Mouse (Mus musculus) hindbrain, embryonic 15.5 days (tissue): Measurements from ENCODE around the gene Atxn7l1. TPM values are rescaled to one million over a fixed set of nuclear protein-coding genes. Genes with fewer than 3 reads are reported as not detected.

Experiments
- ATAC-seq: fragments of 200-750 bp; cut with Nextera tagmentation; 2 replicates; pipeline ENCODE4 v1.8.0; 2017; ENCODE audit warnings: low read depth, moderate number of reproducible peaks, moderate TSS enrichment; ENCODE audit not compliant: low FRiP score
- H3K27ac ChIP-seq: fragments of 300-500 bp; sonication (generic); replicated peaks from 2 replicates; pipeline ENCODE4 v1.5.1; 2015; ENCODE audit warnings: mild to moderate bottlenecking, inconsistent platforms
- H3K27me3 ChIP-seq: fragments of 300-500 bp; sonication (generic); 2 replicates; pipeline ENCODE4 v1.6.1; 2015; ENCODE audit warnings: control low read depth, inconsistent platforms
- H3K36me3 ChIP-seq: fragments of 300-500 bp; sonication (generic); 2 replicates; pipeline ENCODE4 v1.6.1; 2015; ENCODE audit warnings: control low read depth, inconsistent platforms
- H3K4me1 ChIP-seq: fragments of 300-500 bp; sonication (generic); replicated peaks from 2 replicates; pipeline ENCODE4 v1.6.1; 2015; ENCODE audit warnings: control low read depth, inconsistent platforms
- H3K4me2 ChIP-seq: fragments of 300-500 bp; sonication (generic); 2 replicates; pipeline ENCODE4 v1.6.1; 2015; ENCODE audit warnings: moderate library complexity, mild to moderate bottlenecking, inconsistent platforms
- H3K4me3 ChIP-seq: fragments of 300-500 bp; sonication (generic); 2 replicates; pipeline ENCODE4 v1.5.1; 2015; ENCODE audit warnings: mild to moderate bottlenecking, inconsistent platforms
- H3K9ac ChIP-seq: fragments of 300-500 bp; sonication (generic); 2 replicates; pipeline ENCODE4 v1.6.1; 2015; ENCODE audit warnings: inconsistent platforms
- H3K9me3 ChIP-seq: fragments of 300-500 bp; sonication (generic); 2 replicates; pipeline ENCODE4 v1.6.1; 2016; ENCODE audit warnings: control low read depth, inconsistent platforms
- WGBS: fragments of 180-500 bp; shearing (Covaris S2); methylation state at CpG from one replicate; pipeline ENCODE4 v1.1.7; 2015; 5-methylcytosine and 5-hydroxymethylcytosine counted together
- polyA plus RNA-seq: library from polyadenylated mRNA; unstranded; fragments of >200 nt; fragmentation: Nextera tagmentation; extraction: Ambion mirVana; gene quantifications from 2 replicates; pipeline ENCODE4 v1.2.1, GENCODE M21; 2015

Atxn7l1 gene
- polyA plus RNA-seq, 1 experiment from 2014 or later: 23.6 TPM

- no peaks in the 10 kb centered on the region for H3K36me3 ChIP-seq
- WGBS: 92% methylated on average over 7 of the region's 7 CpGs
- H3K4me3 ChIP-seq: no peak overlapping the region
- ATAC-seq: no peak
- H3K4me2 ChIP-seq: no peak overlapping the region
- no peaks in the 10 kb centered on the region for H3K27me3 ChIP-seq
- H3K9ac ChIP-seq: no peak overlapping the region
- H3K9me3 ChIP-seq: no peaks in the 10 kb centered on the region
- H3K27ac ChIP-seq: no peak overlapping the region
- peaks cover 28% of the 10 kb centered on the region for H3K4me1 ChIP-seq
Measured at GRCm38 (mm10) chr12:33190133-33190532, 42.6 kb downstream of the Atxn7l1 start.

GRCm38 (mm10) chr12:33190633-33191032 is 43.1 kb downstream of the Atxn7l1 start:
- WGBS: 65% methylated on average over 6 of the region's 6 CpGs

GRCm38 (mm10) chr12:33193408-33193901 is 46.0 kb downstream of the Atxn7l1 start:
- H3K4me3 ChIP-seq: no peak overlapping the region
- ATAC-seq: peak; percentile 53; the same call in 1 of the 2 replicates
- H3K36me3 ChIP-seq: no peaks in the 10 kb centered on the region
- H3K4me1 ChIP-seq: peaks cover 31% of the 10 kb centered on the region
- H3K27me3 ChIP-seq: no peaks in the 10 kb centered on the region
- H3K9me3 ChIP-seq: no peaks in the 10 kb centered on the region
- no peak overlapping the region for H3K4me2 ChIP-seq
- WGBS: 37% methylated on average over 11 of the region's 11 CpGs
- no peak overlapping the region for H3K9ac ChIP-seq
- H3K27ac ChIP-seq: no peak overlapping the region

More at GRCm38 (mm10) chr12:33190633-33191032, 43.1 kb downstream of the Atxn7l1 start:
- 0 out of 2 replicates have a peak overlapping the region, but pooled peaks have one; percentile 30 for H3K27ac ChIP-seq
- peaks cover 28% of the 10 kb centered on the region for H3K4me1 ChIP-seq
- no peak overlapping the region for H3K9ac ChIP-seq
- no peaks in the 10 kb centered on the region for H3K27me3 ChIP-seq
- no peak for ATAC-seq
- H3K9me3 ChIP-seq: no peaks in the 10 kb centered on the region
- no peak overlapping the region for H3K4me3 ChIP-seq
- H3K4me2 ChIP-seq: no peak overlapping the region
- H3K36me3 ChIP-seq: no peaks in the 10 kb centered on the region

- WGBS: 29% methylated on average over 8 of the region's 8 CpGs
Measured at GRCm38 (mm10) chr12:33195175-33195574, 47.7 kb downstream of the Atxn7l1 start.

GRCm38 (mm10) chr12:33197287-33197686 is 49.8 kb downstream of the Atxn7l1 start:
- H3K4me2 ChIP-seq: no peak overlapping the region
- 19% methylated on average over 6 of the region's 6 CpGs for WGBS
- no peak for ATAC-seq

More at GRCm38 (mm10) chr12:33195175-33195574, 47.7 kb downstream of the Atxn7l1 start:
- no peak overlapping the region for H3K9ac ChIP-seq
- H3K27ac ChIP-seq: no peak overlapping the region
- H3K4me1 ChIP-seq: peaks cover 31% of the 10 kb centered on the region
- H3K4me3 ChIP-seq: no peak overlapping the region
- no peaks in the 10 kb centered on the region for H3K36me3 ChIP-seq
- no peak for ATAC-seq
- H3K27me3 ChIP-seq: no peaks in the 10 kb centered on the region
- H3K9me3 ChIP-seq: no peaks in the 10 kb centered on the region
- H3K4me2 ChIP-seq: no peak overlapping the region

GRCm38 (mm10) chr12:33197746-33198145 is 50.3 kb downstream of the Atxn7l1 start:
- WGBS: 60% methylated on average over 6 of the region's 6 CpGs
- Histone ChIP-seq H3K36me3 (no peaks in the 10 kb centered on the region), H3K4me1 (peaks cover 35% of the 10 kb centered on the region)

More at GRCm38 (mm10) chr12:33197287-33197686, 49.8 kb downstream of the Atxn7l1 start:
- Histone ChIP-seq H3K27ac (no peak overlapping the region), H3K36me3 (no peaks in the 10 kb centered on the region), H3K9ac (no peak overlapping the region), H3K4me3 (no peak overlapping the region), H3K27me3 (no peaks in the 10 kb centered on the region), H3K9me3 (no peaks in the 10 kb centered on the region), H3K4me1 (peaks cover 31% of the 10 kb centered on the region)

GRCm38 (mm10) chr12:33201068-33201467 is 53.6 kb downstream of the Atxn7l1 start:
- Histone ChIP-seq H3K4me1 (peaks cover 16% of the 10 kb centered on the region), H3K4me2 (no peak overlapping the region), H3K9me3 (no peaks in the 10 kb centered on the region), H3K4me3 (no peak overlapping the region), H3K9ac (no peak overlapping the region), H3K27ac (no peak overlapping the region), H3K36me3 (no peaks in the 10 kb centered on the region), H3K27me3 (no peaks in the 10 kb centered on the region)
- WGBS: 81% methylated on average over 6 of the region's 6 CpGs
- peak; percentile 35; the same call in 1 of the 2 replicates for ATAC-seq

More at GRCm38 (mm10) chr12:33197746-33198145, 50.3 kb downstream of the Atxn7l1 start:
- Histone ChIP-seq H3K4me3 (no peak overlapping the region), H3K4me2 (no peak overlapping the region), H3K9me3 (no peaks in the 10 kb centered on the region), H3K27ac (no peak overlapping the region), H3K9ac (no peak overlapping the region), H3K27me3 (no peaks in the 10 kb centered on the region)
- no peak for ATAC-seq

GRCm38 (mm10) chr12:33201491-33202210 is 54.2 kb downstream of the Atxn7l1 start:
- no peak for ATAC-seq
- WGBS: 69% methylated on average over 7 of the region's 7 CpGs
- Histone ChIP-seq H3K36me3 (no peaks in the 10 kb centered on the region), H3K9me3 (no peaks in the 10 kb centered on the region), H3K27ac (no peak overlapping the region), H3K9ac (no peak overlapping the region), H3K4me3 (no peak overlapping the region), H3K4me1 (peaks cover 16% of the 10 kb centered on the region), H3K27me3 (no peaks in the 10 kb centered on the region), H3K4me2 (no peak overlapping the region)

GRCm38 (mm10) chr12:33205255-33205654 is 57.8 kb downstream of the Atxn7l1 start:
- Histone ChIP-seq H3K9ac (no peak overlapping the region), H3K4me2 (no peak overlapping the region), H3K4me3 (no peak overlapping the region), H3K36me3 (no peaks in the 10 kb centered on the region), H3K9me3 (no peaks in the 10 kb centered on the region), H3K27ac (no peak overlapping the region), H3K27me3 (no peaks in the 10 kb centered on the region), H3K4me1 (peaks cover 13% of the 10 kb centered on the region; the same call in 1 of the 2 replicates)
- WGBS: 90% methylated on average over 4 of the region's 4 CpGs
- no peak for ATAC-seq

GRCm38 (mm10) chr12:33206300-33206699 is 58.8 kb downstream of the Atxn7l1 start:
- Histone ChIP-seq H3K4me1 (peaks cover 15% of the 10 kb centered on the region; the same call in 1 of the 2 replicates), H3K27me3 (no peaks in the 10 kb centered on the region), H3K9ac (no peak overlapping the region), H3K36me3 (no peaks in the 10 kb centered on the region), H3K9me3 (no peaks in the 10 kb centered on the region), H3K27ac (no peak overlapping the region), H3K4me3 (no peak overlapping the region), H3K4me2 (no peak overlapping the region)
- 73% methylated on average over 6 of the region's 6 CpGs for WGBS
- no peak for ATAC-seq

- Histone ChIP-seq H3K27me3 (no peaks in the 10 kb centered on the region), H3K4me3 (no peak overlapping the region), H3K4me1 (peaks cover 2% of the 10 kb centered on the region; the same call in 1 of the 2 replicates), H3K27ac (no peak overlapping the region), H3K9ac (no peak overlapping the region), H3K4me2 (no peak overlapping the region), H3K9me3 (no peaks in the 10 kb centered on the region), H3K36me3 (no peaks in the 10 kb centered on the region)
- 70% methylated on average over 4 of the region's 4 CpGs for WGBS
- no peak for ATAC-seq
Measured at GRCm38 (mm10) chr12:33210856-33211255, 63.4 kb downstream of the Atxn7l1 start.

GRCm38 (mm10) chr12:33218215-33218859 is 70.8 kb downstream of the Atxn7l1 start:
- Histone ChIP-seq H3K9me3 (no peaks in the 10 kb centered on the region), H3K4me2 (no peak overlapping the region), H3K9ac (no peak overlapping the region), H3K27ac (no peak overlapping the region), H3K4me3 (no peak overlapping the region), H3K27me3 (no peaks in the 10 kb centered on the region), H3K4me1 (peaks cover 20% of the 10 kb centered on the region), H3K36me3 (no peaks in the 10 kb centered on the region)
- ATAC-seq: no peak
- 66% methylated on average over 9 of the region's 9 CpGs for WGBS
